Mouse (Mus musculus) limb, embryonic 14.5 days (tissue): ENCODE measurements around the gene Acat3. TPM values are rescaled to one million over a fixed set of nuclear protein-coding genes. Genes with fewer than 3 reads are reported as not detected.
A peak's percentile ranks its signal among the peaks of the same experiment; 100 is the strongest.

Experiments
- ATAC-seq: fragments of 200-750 bp; cut with Nextera tagmentation; 2 replicates; pipeline ENCODE4 v1.8.0; 2017; ENCODE audit warnings: low read depth, moderate number of reproducible peaks, moderate TSS enrichment; ENCODE audit not compliant: low FRiP score
- DNase-seq: peaks from one replicate; pipeline ENCODE4 v3.0.0-alpha.2; 2015; ENCODE audit warnings: low spot score
- H3K27ac ChIP-seq: fragments of 300-500 bp; sonication (generic); replicated peaks from 2 replicates; pipeline ENCODE4 v1.5.1; 2014; ENCODE audit warnings: low read depth, mild to moderate bottlenecking, low read length, moderate library complexity, mixed read lengths
- H3K27me3 ChIP-seq: fragments of 300-500 bp; sonication (generic); 2 replicates; pipeline ENCODE4 v1.6.1; 2014; ENCODE audit warnings: low read length, mixed read lengths; ENCODE audit not compliant: control insufficient read depth, insufficient read depth
- H3K36me3 ChIP-seq: fragments of 300-500 bp; sonication (generic); 2 replicates; pipeline ENCODE4 v1.6.1; 2014; ENCODE audit warnings: mild to moderate bottlenecking, low read length, moderate library complexity, mixed read lengths; ENCODE audit not compliant: control insufficient read depth, insufficient read depth
- H3K4me1 ChIP-seq: fragments of 300-500 bp; sonication (generic); 2 replicates; pipeline ENCODE4 v1.6.1; 2014; ENCODE audit warnings: antibody characterized with exemption, low read length, mixed read lengths; ENCODE audit not compliant: control insufficient read depth, insufficient read depth
- H3K4me2 ChIP-seq: fragments of 300-500 bp; sonication (generic); replicated peaks from 2 replicates; pipeline ENCODE4 v1.6.1; 2014; ENCODE audit warnings: low read depth, mild to moderate bottlenecking, low read length, moderate library complexity; ENCODE audit not compliant: severe bottlenecking
- H3K4me3 ChIP-seq: fragments of 300-500 bp; sonication (generic); replicated peaks from 2 replicates; pipeline ENCODE4 v1.5.1; 2014; ENCODE audit warnings: low read length
- H3K9ac ChIP-seq: fragments of 300-500 bp; sonication (generic); 2 replicates; pipeline ENCODE4 v1.6.1; 2014; ENCODE audit warnings: mild to moderate bottlenecking, low read depth, low read length, moderate library complexity; ENCODE audit not compliant: severe bottlenecking
- H3K9me3 ChIP-seq: fragments of 300-500 bp; sonication (generic); 2 replicates; pipeline ENCODE4 v1.6.1; 2016; ENCODE audit warnings: low read length; ENCODE audit not compliant: control insufficient read depth
- POLR2A ChIP-seq: fragments of 200-500 bp; IDR thresholded peaks from 2 replicates; pipeline ENCODE4 v1.8.0; 2012; ENCODE audit warnings: inconsistent platforms, mild to moderate bottlenecking, moderate library complexity, borderline replicate concordance; ENCODE audit not compliant: insufficient read depth, insufficient read length; ENCODE audit errors: extremely low read depth
- WGBS: fragments of 180-500 bp; shearing (Covaris S2); extraction: QIAGEN DNeasy Blood & Tissue Kit; methylation state at CpG from one replicate; pipeline ENCODE4 v1.1.7; 2014; 5-methylcytosine and 5-hydroxymethylcytosine counted together
- polyA plus RNA-seq, 2 experiments: library from polyadenylated mRNA; depleted of rRNA in 1 of 2; stranded (reverse) in 1 of 2; unstranded in 1 of 2; fragments of >200 nt; fragmentation: Nextera tagmentation in 1 of 2; extraction: Ambion mirVana in 1 of 2; gene quantifications; 2 replicates each; pipeline versions ENCODE4 v1.2.1 to v1.2.3; 2012 to 2014

Gene Acat3
- polyA plus RNA-seq, 2 experiments, result 0.33 to 0.47 TPM

DNA sequence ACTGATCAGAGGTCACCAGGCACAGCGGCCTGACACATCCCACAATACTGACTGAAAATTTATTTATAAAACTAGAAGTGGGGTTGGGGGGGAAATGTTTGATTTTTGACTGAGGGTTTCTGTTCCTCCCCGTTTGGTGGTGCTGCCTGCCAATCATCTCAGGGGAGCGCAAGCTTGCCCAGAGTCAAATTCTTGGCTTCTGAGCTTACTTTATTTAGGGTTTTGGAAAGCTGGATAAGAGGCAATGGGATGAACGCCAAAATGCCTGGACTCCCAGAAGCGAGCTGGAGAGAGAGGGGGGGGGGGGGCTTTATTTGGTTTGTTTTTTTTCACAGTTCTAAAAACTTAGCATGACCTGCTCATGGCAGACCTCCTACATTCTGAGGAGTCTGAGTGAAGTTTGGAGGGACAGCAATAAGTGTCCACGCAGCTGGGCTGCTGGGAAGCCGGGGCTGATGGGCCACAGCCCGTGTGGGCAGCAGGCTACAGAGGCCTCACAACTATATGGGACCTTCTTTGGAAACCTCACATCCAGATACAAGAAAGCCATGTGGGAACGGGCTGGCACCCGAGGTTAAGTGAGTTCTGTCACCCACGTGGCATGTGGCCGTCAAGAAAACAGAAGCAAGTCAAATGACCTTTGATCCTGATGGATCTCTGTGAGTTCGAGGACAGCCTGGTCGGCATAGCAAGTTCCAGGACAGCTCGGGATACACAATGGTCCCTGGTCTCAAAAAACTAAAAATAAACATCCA, 53.2 kb downstream of the Acat3 start:
- no peak for TF ChIP-seq POLR2A
- H3K9me3 ChIP-seq, result no peaks in the 10 kb centered on the region
- no peak overlapping the region; the same call in 1 of the 2 replicates for H3K27ac ChIP-seq
- H3K4me1 ChIP-seq, result peaks cover 4% of the 10 kb centered on the region
- H3K27me3 ChIP-seq, result no peaks in the 10 kb centered on the region
- DNase-seq (peak; percentile 75), ATAC-seq (no peak)
- no peak overlapping the region for H3K4me2 ChIP-seq
- WGBS, result 64% methylated on average over 15 of the region's 15 CpGs
- H3K36me3 ChIP-seq, result peaks cover 17% of the 10 kb centered on the region
- H3K4me3 ChIP-seq, result no peak overlapping the region
- H3K9ac ChIP-seq, result no peak overlapping the region

DNA sequence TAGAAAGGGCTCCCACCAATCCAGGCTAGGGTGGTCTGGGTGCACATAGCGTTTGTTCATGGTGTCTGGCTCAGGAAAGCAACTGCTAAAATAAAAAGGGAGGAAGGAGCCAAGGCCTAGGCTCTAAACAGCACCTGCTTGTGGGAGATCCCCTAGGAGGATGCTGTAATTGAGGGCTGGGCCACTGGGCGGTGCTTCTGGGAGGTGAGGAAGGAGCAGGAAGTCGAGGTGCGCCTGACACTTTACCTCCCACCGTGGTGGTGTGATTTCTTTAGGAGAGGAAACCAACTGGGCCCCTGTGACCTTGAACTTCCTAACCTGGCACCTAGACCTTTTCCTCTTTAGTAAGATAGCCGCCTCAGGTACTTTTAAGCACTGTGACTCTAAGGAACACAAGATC, 53.8 kb downstream of the Acat3 start:
- peaks cover 4% of the 10 kb centered on the region for H3K4me1 ChIP-seq
- no peak overlapping the region for H3K9ac ChIP-seq
- no peak overlapping the region for H3K4me2 ChIP-seq
- H3K4me3 ChIP-seq, result no peak overlapping the region
- no peak for TF ChIP-seq POLR2A
- DNase-seq, result no peak
- WGBS, result 26% methylated on average over 6 of the region's 6 CpGs
- no peak overlapping the region; the same call in 1 of the 2 replicates for H3K27ac ChIP-seq
- ATAC-seq, result peak; percentile 41; the same call in 1 of the 2 replicates
- H3K9me3 ChIP-seq, result no peaks in the 10 kb centered on the region
- peaks cover 17% of the 10 kb centered on the region for H3K36me3 ChIP-seq
- H3K27me3 ChIP-seq, result no peaks in the 10 kb centered on the region

DNA sequence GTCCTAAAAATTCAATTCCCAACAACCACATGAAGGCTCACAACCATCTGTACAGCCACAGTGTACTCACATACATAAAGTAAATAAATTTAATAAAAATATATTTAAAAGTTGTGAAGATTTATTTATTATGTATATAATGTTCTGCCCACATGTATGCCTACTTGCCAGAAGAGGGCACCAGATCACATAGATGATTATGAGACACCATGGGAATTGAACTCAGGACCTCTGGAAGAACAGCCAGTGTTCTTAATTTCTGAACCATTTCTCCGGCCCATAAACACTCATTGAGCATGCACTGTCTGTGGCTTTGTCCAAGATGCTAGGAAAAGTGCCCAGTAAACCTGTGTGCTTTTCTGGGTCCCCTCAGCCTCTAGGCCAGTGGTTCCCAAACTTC, 59.2 kb downstream of the Acat3 start:
- Histone ChIP-seq H3K27ac (no peak overlapping the region), H3K9me3 (no peaks in the 10 kb centered on the region), H3K4me2 (no peak overlapping the region), H3K36me3 (no peaks in the 10 kb centered on the region), H3K27me3 (no peaks in the 10 kb centered on the region), H3K4me3 (no peak overlapping the region), H3K4me1 (no peaks in the 10 kb centered on the region), H3K9ac (no peak overlapping the region)
- TF ChIP-seq POLR2A, result no peak
- no peak for ATAC-seq
- no peak for DNase-seq
- WGBS, result 86% methylated on average over 1 of the region's 1 CpGs

DNA sequence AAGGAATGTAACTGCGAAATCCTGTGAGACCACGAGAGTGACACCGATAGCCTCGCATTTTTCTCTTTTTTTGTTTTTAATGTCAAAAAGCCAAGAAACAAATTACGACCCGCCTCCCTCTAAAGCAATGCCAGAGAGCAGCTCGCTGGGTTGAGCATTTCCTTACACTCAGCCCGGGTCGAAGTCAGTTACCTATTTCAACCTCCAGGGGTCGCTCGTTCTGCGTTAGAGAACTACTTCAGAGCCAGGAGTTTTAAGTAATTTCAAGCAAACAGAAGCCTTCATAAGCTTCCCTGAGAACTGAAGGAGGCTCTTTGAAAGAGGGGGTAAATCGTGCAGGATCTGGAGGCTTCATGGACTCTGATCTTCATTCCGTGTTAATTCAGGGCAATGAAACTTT, 60.2 kb downstream of the Acat3 start:
- TF ChIP-seq POLR2A, result no peak
- peak overlapping the region; percentile 38 for H3K4me2 ChIP-seq
- H3K36me3 ChIP-seq, result no peaks in the 10 kb centered on the region
- H3K27ac ChIP-seq, result no peak overlapping the region
- H3K9ac ChIP-seq, result 0 out of 2 replicates have a peak overlapping the region, but pooled peaks have one; percentile 18
- H3K4me3 ChIP-seq, result no peak overlapping the region
- 2% methylated on average over 14 of the region's 14 CpGs for WGBS
- H3K27me3 ChIP-seq, result no peaks in the 10 kb centered on the region
- peak; percentile 87 for DNase-seq
- peak; percentile 81 for ATAC-seq
- no peaks in the 10 kb centered on the region for H3K9me3 ChIP-seq
- H3K4me1 ChIP-seq, result no peaks in the 10 kb centered on the region

DNA sequence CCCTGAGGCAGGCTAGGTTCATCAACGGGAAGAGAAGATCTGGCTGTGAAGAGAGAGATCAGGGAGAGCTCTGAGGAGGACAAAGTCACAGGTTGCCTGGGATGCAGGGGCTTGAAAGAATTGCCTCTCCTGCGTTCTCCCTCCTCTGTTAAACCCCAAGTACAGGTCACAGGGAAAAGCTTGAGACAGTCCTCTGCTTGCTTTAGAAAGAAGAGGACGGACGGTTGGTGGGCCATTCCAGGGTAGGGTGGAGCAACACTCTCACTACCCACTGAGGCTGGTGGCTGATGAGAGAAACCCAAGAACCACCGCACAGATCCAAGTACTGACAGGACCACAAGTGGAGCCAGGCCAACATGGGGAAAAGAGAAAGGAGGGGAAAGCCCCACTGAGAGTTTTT, 64.7 kb downstream of the Acat3 start, which contains the start of gene Mrgprh:
TSS of gene Mrgprh (plus strand) at position 301 of the 400 bp plus-strand sequence.
- no peak within 1 kb of the TSS for H3K9ac ChIP-seq
- TF ChIP-seq POLR2A, result no peak
- no peaks in the 10 kb centered on the region for H3K36me3 ChIP-seq
- H3K27ac ChIP-seq, result no peak within 1 kb of the TSS
- WGBS, result 81% methylated on average over 5 of the region's 5 CpGs
- DNase-seq (no peak), ATAC-seq (no peak)
- H3K27me3 ChIP-seq, result no peaks in the 10 kb centered on the region
- no peaks in the 10 kb centered on the region for H3K9me3 ChIP-seq
- no peak within 1 kb of the TSS for H3K4me2 ChIP-seq
- no peak within 1 kb of the TSS for H3K4me3 ChIP-seq
- peaks cover 13% of the 10 kb centered on the region for H3K4me1 ChIP-seq

Other genes with a start within 250 kb of the Acat3 start
- gene Igf2r, start 170.9 kb downstream of the Acat3 start, polyA plus RNA-seq (2012; rRNA removed), result 97.3 and 99.6 TPM in 2 replicates
- gene Igf2r, start 170.9 kb downstream of the Acat3 start, polyA plus RNA-seq (2014; fragmentation: Nextera tagmentation; extraction: Ambion mirVana), result 60.6 and 62.4 TPM in 2 replicates
- 1.7 and 1.9 TPM in 2 replicates for gene Mas1, start 72.5 kb downstream of the Acat3 start, polyA plus RNA-seq (2012; rRNA removed)
- 1.4 and 2.1 TPM in 2 replicates for gene Mas1, start 72.5 kb downstream of the Acat3 start, polyA plus RNA-seq (2014; fragmentation: Nextera tagmentation; extraction: Ambion mirVana)
- gene Mrgprh, start 64.6 kb downstream of the Acat3 start, polyA plus RNA-seq (2012; rRNA removed), result 0.38 and 0.73 TPM in 2 replicates
- 0.10 and 0.14 TPM in 2 replicates for gene Mrgprh, start 64.6 kb downstream of the Acat3 start, polyA plus RNA-seq (2014; fragmentation: Nextera tagmentation; extraction: Ambion mirVana)
- gene Pnldc1, start 30.4 kb downstream of the Acat3 start, polyA plus RNA-seq (2012; rRNA removed), result 5.1 and 5.3 TPM in 2 replicates
- gene Pnldc1, start 30.4 kb downstream of the Acat3 start, polyA plus RNA-seq (2014; fragmentation: Nextera tagmentation; extraction: Ambion mirVana), result 2.4 and 3.4 TPM in 2 replicates
- 184 and 212 TPM in 2 replicates for gene Tcp1, start 24.9 kb downstream of the Acat3 start, polyA plus RNA-seq (2012; rRNA removed)
- gene Tcp1, start 24.9 kb downstream of the Acat3 start, polyA plus RNA-seq (2014; fragmentation: Nextera tagmentation; extraction: Ambion mirVana), result 386 and 395 TPM in 2 replicates
- 47.4 and 66.4 TPM in 2 replicates for gene Mrpl18, start 24.3 kb downstream of the Acat3 start, polyA plus RNA-seq (2012; rRNA removed)
- 127 and 135 TPM in 2 replicates for gene Mrpl18, start 24.3 kb downstream of the Acat3 start, polyA plus RNA-seq (2014; fragmentation: Nextera tagmentation; extraction: Ambion mirVana)
- 62.9 and 67.4 TPM in 2 replicates for gene Acat2, start 20.1 kb upstream of the Acat3 start, polyA plus RNA-seq (2012; rRNA removed)
- gene Acat2, start 20.1 kb upstream of the Acat3 start, polyA plus RNA-seq (2014; fragmentation: Nextera tagmentation; extraction: Ambion mirVana), result 110 and 119 TPM in 2 replicates
- gene Wtap, start 53.6 kb upstream of the Acat3 start, polyA plus RNA-seq (2012; rRNA removed), result 61.7 and 86.1 TPM in 2 replicates
- gene Wtap, start 53.6 kb upstream of the Acat3 start, polyA plus RNA-seq (2014; fragmentation: Nextera tagmentation; extraction: Ambion mirVana), result 135 and 141 TPM in 2 replicates
- 98.2 and 118 TPM in 2 replicates for gene Sod2, start 66.2 kb upstream of the Acat3 start, polyA plus RNA-seq (2012; rRNA removed)
- 103 and 116 TPM in 2 replicates for gene Sod2, start 66.2 kb upstream of the Acat3 start, polyA plus RNA-seq (2014; fragmentation: Nextera tagmentation; extraction: Ambion mirVana)
- gene Gpr31b, start 111.7 kb upstream of the Acat3 start, polyA plus RNA-seq (2012; rRNA removed), result 0.06 and 0.09 TPM in 2 replicates
- gene Gpr31b, start 111.7 kb upstream of the Acat3 start, polyA plus RNA-seq (2014; fragmentation: Nextera tagmentation; extraction: Ambion mirVana), result 0.18 TPM in 1 of 2 replicates, not detected in the other
- gene Tcp10b, start 120.5 kb upstream of the Acat3 start, polyA plus RNA-seq (2012; rRNA removed), result 0.33 and 0.74 TPM in 2 replicates
- gene Tcp10b, start 120.5 kb upstream of the Acat3 start, polyA plus RNA-seq (2014; fragmentation: Nextera tagmentation; extraction: Ambion mirVana), result 0.14 TPM in 2 replicates
- 0.10 TPM in 2 replicates for gene Unc93a, start 191.2 kb upstream of the Acat3 start, polyA plus RNA-seq (2012; rRNA removed)
- 0.12 and 0.21 TPM in 2 replicates for gene Unc93a, start 191.2 kb upstream of the Acat3 start, polyA plus RNA-seq (2014; fragmentation: Nextera tagmentation; extraction: Ambion mirVana)